Mouse (Mus musculus): ENCODE data around the gene Kiss1r.
"Not testable (repeated sequence)": the region's sequence is repeated elsewhere in the genome, so short reads cannot be mapped to it uniquely, and the experiment has no call there.

The Kiss1r gene

GRCm38 (mm10) chr10:79916808-79917531 is at the start of gene Kiss1r:
Gene Kiss1r, plus strand, starts transcription at chr10:79916971.
- peak; percentile 84 for DNase-seq (ENCODE audit: inconsistent ontology term)

GRCm38 (mm10) chr10:79871845-79872244 is 44.9 kb upstream of the Kiss1r start:
- no peak for DNase-seq (ENCODE audit: inconsistent ontology term)

GRCm38 (mm10) chr10:79872862-79873261 is 43.9 kb upstream of the Kiss1r start:
- no peak for DNase-seq (ENCODE audit: inconsistent ontology term)

- peak; percentile 40 for DNase-seq (ENCODE audit: inconsistent ontology term)
These were observed 43.5 kb upstream of the Kiss1r start for GRCm38 (mm10) chr10:79873313-79873712.

DNA sequence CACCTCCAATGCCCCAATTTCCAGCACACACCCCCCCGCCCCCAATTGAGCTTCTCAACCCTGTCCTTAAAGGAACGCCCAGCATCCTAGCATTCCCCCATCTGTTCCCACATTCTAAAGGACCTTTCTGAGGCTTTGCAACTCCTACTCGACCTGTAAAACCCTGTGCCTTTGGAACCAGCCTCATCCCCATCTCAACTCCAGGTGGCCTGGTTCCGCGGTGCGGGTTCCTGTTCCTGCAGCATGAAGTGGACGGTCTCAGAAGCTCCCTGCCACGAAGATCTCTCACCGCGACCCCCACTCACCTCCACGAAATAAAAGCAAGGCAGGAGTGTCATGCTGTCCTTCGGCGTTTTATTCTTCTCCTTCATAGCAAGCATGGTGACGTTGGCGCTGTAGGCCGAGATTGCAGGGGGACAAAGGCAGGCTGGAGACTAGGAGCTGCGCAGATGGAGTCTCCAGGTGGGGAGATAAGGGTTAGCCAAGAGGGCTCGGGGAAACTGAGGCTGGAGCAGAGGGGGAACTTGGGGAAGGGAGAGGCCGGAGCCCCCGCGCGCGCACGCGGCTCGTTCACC is 43.0 kb upstream of the Kiss1r start:
- DNase-seq (ENCODE audit: inconsistent ontology term): no peak

GRCm38 (mm10) chr10:79874290-79874862 is 42.4 kb upstream of the Kiss1r start, which contains the start of the genes Prtn3 and Plppr3:
Gene Prtn3, plus strand, starts transcription at chr10:79874476.
Gene Plppr3, minus strand, starts transcription at chr10:79874634.
- DNase-seq (ENCODE audit: inconsistent ontology term): peak; percentile 51

DNA sequence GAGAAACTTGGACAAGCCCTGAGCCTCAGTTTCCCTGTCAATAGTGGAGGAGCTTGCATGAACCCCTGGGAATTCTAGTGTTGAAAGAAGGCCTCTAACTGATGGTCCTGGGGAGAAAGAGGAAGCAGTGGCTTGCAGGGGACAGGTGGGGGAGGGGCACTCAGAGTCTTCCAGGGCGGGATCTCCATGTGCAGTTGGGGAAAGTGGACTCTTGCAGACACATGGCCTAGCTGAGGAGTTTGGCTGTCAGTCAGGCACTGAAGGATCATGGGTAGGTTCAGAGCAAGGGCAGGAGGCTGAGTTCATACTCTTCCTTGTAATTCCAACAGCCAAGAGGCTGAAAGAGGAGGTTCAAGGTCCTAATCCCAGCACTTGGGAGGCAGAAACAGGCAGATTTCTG is 39.6 kb upstream of the Kiss1r start:
- no peak for DNase-seq (ENCODE audit: inconsistent ontology term)

- peak; percentile 75 for DNase-seq (ENCODE audit: inconsistent ontology term)
These were observed 39.0 kb upstream of the Kiss1r start for GRCm38 (mm10) chr10:79877757-79878156.

DNA sequence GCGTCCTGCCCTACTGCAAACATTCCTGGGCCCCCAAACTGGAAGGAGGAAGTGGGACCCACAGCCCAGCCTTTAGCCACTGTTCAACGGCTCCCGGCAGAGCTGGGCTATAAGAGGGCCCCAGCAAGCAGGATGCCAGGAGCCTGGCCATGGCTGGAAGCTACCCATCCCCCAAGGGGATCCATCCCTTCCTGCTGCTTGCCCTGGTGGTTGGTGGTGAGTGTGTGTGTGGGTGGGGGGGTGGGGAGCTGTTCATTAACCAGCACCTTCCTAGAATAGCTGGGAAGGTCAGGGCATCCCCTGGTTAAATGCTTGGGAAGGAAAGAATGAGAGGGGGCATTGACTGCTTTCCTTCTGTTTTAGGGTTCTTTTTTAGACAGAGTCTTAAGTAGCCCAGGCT is 37.2 kb upstream of the Kiss1r start:
- DNase-seq (ENCODE audit: inconsistent ontology term): no peak

DNA sequence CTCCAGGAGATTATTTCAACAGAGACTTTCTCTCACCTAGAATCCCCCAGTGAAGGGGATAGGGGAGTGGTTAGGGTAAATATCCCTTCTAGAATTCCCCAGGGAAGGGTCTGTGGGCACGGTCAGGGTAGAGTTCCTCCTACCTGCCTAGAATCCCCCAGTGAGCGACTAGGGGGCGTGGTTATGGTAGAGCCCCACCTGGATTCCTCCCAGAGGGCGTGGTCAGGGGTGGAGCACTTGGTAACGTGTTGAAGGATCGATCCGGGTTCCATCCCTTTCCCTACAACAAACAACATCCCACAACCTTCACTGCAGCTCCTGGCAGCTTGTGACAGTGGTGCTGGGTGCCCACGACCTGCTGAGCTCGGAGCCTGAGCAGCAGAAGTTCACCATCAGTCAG is 36.0 kb upstream of the Kiss1r start:
- DNase-seq (ENCODE audit: inconsistent ontology term): no peak

- DNase-seq (ENCODE audit: inconsistent ontology term): no peak
These were observed 34.8 kb upstream of the Kiss1r start for GRCm38 (mm10) chr10:79881981-79882380.

DNA sequence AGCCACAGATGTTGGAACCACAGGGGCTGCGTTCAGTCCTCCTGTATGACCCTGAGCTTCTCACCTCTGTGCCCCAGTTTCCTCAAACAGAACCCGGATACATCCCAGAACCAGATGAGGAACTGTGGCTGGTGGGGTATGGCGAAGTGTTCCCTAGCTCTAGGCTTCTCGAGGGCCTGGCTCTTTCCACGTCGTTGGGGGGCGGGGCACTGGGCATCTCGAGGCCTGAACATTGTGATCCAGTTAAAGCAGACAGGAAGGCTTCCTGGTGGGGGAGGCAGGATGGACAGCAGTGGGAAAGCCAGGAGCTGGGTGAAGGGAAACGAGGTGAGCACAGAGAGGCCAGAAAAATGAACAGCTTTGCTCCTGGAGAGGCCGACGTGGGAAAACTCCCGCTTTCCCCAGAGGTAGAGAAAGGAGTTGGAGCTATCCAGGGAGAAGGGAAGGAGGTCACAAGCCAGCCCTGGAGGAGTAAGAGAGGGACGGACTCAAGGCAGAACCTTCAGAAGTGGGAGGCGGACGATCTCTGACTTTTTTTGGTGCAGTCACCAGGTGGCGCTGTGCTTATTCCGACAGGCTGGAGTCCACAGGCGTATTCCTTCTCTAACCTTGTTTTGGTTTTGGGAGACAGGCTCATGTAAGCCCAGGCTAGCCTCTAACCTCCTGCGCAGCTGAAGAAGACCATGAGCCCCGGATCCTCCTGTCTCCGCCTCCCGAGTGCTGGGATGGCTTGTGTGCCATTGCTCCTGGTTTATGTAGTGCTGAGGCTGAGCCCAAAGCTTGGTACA is 33.3 kb upstream of the Kiss1r start:
- DNase-seq (ENCODE audit: inconsistent ontology term): peak; percentile 62

- DNase-seq (ENCODE audit: inconsistent ontology term): peak; percentile 29
These were observed 32.3 kb upstream of the Kiss1r start for GRCm38 (mm10) chr10:79884446-79884845.

DNA sequence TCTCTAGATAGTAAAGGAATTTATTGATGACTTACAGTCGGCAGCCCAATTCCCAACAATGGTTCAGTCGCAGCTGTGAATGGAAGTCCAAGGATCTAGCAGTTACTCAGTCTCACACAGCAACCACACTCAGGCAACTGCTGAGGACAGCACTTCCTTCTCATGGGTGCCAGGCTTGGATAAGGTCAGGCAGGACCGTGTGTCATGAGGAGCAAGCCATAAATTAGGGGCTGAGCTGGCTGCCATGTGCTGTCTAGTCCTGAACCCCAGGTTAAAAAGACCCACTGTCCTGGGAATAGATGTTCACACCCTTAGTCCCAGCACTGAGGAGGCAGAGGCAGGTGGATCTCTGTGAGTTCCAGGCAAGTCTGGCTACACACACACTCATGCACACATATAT is 31.8 kb upstream of the Kiss1r start:
- not testable (repeated sequence) for DNase-seq (ENCODE audit: inconsistent ontology term)

DNA sequence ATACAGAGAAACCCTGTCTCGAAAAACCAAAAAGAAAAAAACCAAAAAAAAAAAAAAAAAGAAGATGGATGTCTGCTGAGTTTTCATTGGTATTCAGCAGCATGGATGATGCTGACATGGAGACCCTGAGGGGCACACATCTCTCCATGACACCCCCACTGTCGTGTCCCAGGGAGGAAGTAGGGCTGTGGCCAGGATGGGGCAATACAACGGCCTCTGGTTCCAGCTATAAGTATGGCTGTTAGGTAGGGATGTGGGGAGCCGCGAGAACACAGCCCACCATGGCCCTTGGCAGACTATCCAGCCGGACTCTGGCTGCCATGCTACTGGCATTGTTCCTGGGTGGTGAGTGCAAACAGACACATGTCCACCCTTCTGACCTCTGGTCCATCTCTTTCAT is 30.7 kb upstream of the Kiss1r start, which contains the start of gene Elane:
Gene Elane (plus strand): TSS at position 194 of the 400 bp plus-strand sequence.
- no peak for DNase-seq (ENCODE audit: inconsistent ontology term)

DNA sequence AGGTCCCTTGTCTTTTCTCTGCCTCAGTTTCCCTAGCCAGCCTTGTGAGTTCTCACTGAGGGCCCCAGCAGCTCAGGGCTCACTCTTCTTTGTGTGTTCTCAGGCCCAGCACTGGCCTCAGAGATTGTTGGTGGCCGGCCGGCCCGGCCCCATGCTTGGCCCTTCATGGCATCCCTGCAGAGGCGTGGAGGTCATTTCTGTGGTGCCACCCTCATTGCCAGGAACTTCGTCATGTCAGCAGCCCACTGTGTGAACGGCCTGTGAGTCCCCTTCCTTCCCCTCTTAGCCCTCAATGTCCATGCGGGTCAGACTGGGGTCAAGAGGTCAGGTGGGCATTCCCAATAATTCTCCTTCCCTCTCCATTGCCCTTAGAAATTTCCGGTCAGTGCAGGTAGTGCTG is 30.2 kb upstream of the Kiss1r start:
- DNase-seq (ENCODE audit: inconsistent ontology term): no peak

- DNase-seq (ENCODE audit: inconsistent ontology term): no peak
These were observed 27.4 kb upstream of the Kiss1r start for GRCm38 (mm10) chr10:79889386-79889785.

- no peak for DNase-seq (ENCODE audit: inconsistent ontology term)
These were observed 26.1 kb upstream of the Kiss1r start, which contains the start of gene Cfd for GRCm38 (mm10) chr10:79890670-79891069. Gene Cfd, plus strand, starts transcription at chr10:79890853.

GRCm38 (mm10) chr10:79892451-79893118 is 24.2 kb upstream of the Kiss1r start:
- DNase-seq (ENCODE audit: inconsistent ontology term): peak; percentile 77

- no peak for DNase-seq (ENCODE audit: inconsistent ontology term)
These were observed 20.5 kb upstream of the Kiss1r start for GRCm38 (mm10) chr10:79896306-79896705.

DNA sequence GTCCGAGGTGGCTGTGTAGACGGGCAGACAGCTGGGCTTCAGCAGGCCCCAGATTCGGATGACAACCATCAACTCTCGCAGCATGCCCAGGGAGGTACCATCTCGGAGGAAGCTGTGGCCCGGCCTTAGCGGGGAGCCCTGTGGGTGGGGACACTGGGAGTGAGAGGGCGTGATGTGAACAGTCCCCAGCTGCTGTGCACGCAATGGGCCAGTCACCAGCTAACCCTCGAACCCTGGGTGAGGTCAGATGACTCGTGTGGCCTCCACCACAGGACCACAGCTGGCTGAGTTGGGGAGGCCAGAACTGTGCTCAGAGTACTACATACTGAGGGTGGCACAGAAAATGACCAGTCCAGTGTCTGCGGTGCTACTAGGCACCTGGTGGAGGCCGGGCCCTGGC is 20.0 kb upstream of the Kiss1r start:
- no peak for DNase-seq (ENCODE audit: inconsistent ontology term)

All from Muller cell, postnatal 12 days (primary cell).